Mouse (Mus musculus): ENCODE results near the gene Lrrc8d.

Gene Lrrc8d

GRCm38 (mm10) chr5:105809056-105809455, 109.3 kb downstream of the Lrrc8d start:
- in situ Hi-C loops (cut with MboI, MseI), result loop anchor here (10.0 kb wide), 1 partner anchor 766 kb away; no protein-coding TSS in a partner anchor

- in situ Hi-C loops (cut with MboI, MseI), result no loop called here
Observed at GRCm38 (mm10) chr5:105813036-105813435, 113.3 kb downstream of the Lrrc8d start.

- in situ Hi-C loops (cut with MboI, MseI), result no loop called here
Observed at GRCm38 (mm10) chr5:105813974-105814373, 114.2 kb downstream of the Lrrc8d start.

- in situ Hi-C loops (cut with MboI, MseI), result no loop called here
Observed at GRCm38 (mm10) chr5:105816118-105816517, 116.3 kb downstream of the Lrrc8d start.

- in situ Hi-C loops (cut with MboI, MseI), result no loop called here
Observed at GRCm38 (mm10) chr5:105817248-105817976, 117.6 kb downstream of the Lrrc8d start.

- in situ Hi-C loops (cut with MboI, MseI), result no loop called here
Observed at GRCm38 (mm10) chr5:105818411-105818810, 118.6 kb downstream of the Lrrc8d start.

- in situ Hi-C loops (cut with MboI, MseI), result no loop called here
Observed at GRCm38 (mm10) chr5:105821390-105821789, 121.6 kb downstream of the Lrrc8d start.

- in situ Hi-C loops (cut with MboI, MseI), result no loop called here
Observed at GRCm38 (mm10) chr5:105822521-105823498, 123.0 kb downstream of the Lrrc8d start.

- in situ Hi-C loops (cut with MboI, MseI), result no loop called here
Observed at GRCm38 (mm10) chr5:105824282-105824681, 124.5 kb downstream of the Lrrc8d start.

- in situ Hi-C loops (cut with MboI, MseI), result no loop called here
Observed at GRCm38 (mm10) chr5:105824827-105825226, 125.1 kb downstream of the Lrrc8d start.

- in situ Hi-C loops (cut with MboI, MseI), result no loop called here
Observed at GRCm38 (mm10) chr5:105826916-105827510, 127.2 kb downstream of the Lrrc8d start.

GRCm38 (mm10) chr5:105828050-105828449, 128.3 kb downstream of the Lrrc8d start:
- in situ Hi-C loops (cut with MboI, MseI), result no loop called here

GRCm38 (mm10) chr5:105829008-105829586, 129.3 kb downstream of the Lrrc8d start:
- in situ Hi-C loops (cut with MboI, MseI), result no loop called here

GRCm38 (mm10) chr5:105832140-105832539, 132.4 kb downstream of the Lrrc8d start:
- in situ Hi-C loops (cut with MboI, MseI), result no loop called here

GRCm38 (mm10) chr5:105833923-105834322, 134.2 kb downstream of the Lrrc8d start:
- in situ Hi-C loops (cut with MboI, MseI), result no loop called here

GRCm38 (mm10) chr5:105836006-105836405, 136.2 kb downstream of the Lrrc8d start:
- in situ Hi-C loops (cut with MboI, MseI), result no loop called here

- in situ Hi-C loops (cut with MboI, MseI), result no loop called here
Observed at GRCm38 (mm10) chr5:105839740-105840310, 140.1 kb downstream of the Lrrc8d start.

GRCm38 (mm10) chr5:105844044-105844753, 144.4 kb downstream of the Lrrc8d start:
- in situ Hi-C loops (cut with MboI, MseI), result no loop called here

- in situ Hi-C loops (cut with MboI, MseI), result no loop called here
Observed at GRCm38 (mm10) chr5:105845041-105845440, 145.3 kb downstream of the Lrrc8d start.

- in situ Hi-C loops (cut with MboI, MseI), result no loop called here
Observed at GRCm38 (mm10) chr5:105847726-105848125, 148.0 kb downstream of the Lrrc8d start.

GRCm38 (mm10) chr5:105849222-105849621, 149.5 kb downstream of the Lrrc8d start:
- in situ Hi-C loops (cut with MboI, MseI), result no loop called here
